Mouse (Mus musculus) neural tube, embryonic 10.5 days (tissue): ENCODE results near the gene Vps33b.
"Not testable (repeated sequence)": the region's sequence is repeated elsewhere in the genome, so short reads cannot be mapped to it uniquely, and the experiment has no call there.

ENCODE experiments used
- DNase-seq: peaks from one replicate; pipeline ENCODE4 v3.0.0-alpha.2; 2017; ENCODE audit warnings: low spot score; ENCODE audit errors: extremely low spot score

Vps33b gene

DNA sequence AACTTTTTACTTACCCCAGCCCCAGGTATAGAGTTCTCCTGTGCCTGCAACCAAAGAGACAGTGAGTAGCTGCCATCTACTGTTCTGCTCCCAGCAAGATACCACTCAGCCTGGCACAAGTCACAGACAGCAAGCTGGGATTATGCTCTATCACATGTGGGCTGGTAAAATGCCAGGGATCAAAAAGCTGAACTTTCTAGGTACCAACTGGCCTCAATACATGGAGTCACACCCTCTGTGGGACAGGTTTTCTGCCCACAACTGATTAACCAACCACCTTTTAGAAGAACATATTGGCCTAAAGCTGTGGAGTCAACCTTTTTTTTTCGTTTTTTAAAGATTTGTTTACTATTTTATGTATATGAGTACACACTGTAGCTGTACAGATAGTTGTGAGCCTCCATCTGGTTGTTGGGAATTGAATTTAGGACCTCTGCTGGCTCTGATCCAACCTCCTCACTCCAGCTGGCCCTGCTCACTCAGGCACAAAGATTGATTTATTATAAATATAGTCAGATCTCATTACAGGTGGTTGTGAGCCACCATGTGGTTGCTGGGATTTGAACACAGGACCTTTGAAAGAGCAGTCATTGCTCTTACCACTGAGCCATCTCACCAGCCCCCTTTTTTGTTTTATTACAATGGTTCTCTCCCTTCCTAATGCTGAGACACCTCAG lies 48.1 kb downstream of the Vps33b start:
- DNase-seq = no peak

DNA sequence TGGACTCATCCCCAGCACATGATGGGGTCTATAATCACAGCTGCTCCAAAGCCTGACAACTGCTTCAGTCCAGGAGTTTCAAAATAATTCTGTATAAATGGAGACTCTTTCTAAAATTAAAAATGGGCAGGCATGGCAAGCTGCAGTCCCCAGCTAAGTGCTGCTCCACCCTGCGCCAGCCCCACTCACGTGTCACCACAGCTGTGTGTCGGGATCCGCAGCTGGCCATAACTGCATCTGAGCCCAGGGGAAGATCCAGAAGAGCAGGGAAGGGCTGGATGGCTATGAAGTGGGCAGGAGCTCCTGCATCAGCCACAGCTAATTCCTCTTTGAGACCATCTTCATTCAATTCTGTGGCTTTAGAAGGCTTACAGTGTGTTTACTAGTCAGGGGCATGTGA lies 49.2 kb downstream of the Vps33b start:
- no peak for DNase-seq

DNA sequence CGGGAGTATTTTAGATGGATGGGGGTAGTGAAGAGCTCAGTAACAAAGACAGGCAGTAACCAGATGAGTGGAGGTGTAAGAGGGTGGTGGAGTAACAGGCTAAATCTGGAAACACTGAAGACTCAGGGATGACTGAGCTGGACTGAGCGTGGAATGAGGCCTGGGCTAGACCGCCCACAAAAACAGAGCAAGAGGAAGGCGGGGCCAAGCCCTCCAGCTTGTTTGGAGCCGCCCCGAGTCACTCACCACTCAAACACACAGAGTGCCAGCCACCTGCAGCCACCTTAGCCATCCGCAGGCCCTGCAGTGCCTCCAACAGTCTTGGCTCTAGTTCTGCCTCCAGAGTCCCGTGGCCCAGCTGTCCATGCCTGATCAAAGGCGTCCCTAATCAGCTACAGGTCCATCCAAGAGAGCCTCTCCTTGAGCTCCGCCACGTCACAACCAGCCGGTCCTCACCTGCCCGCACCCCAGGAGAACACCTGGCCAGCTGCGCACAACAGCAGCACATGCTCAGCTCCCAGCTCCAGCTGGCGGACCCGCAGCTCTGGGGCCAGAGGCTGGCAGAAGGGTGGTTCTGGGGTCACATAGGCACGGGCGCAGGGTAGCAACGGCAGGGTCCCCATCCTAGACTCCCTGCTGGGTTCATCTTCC lies 50.5 kb downstream of the Vps33b start:
- DNase-seq = no peak

DNA sequence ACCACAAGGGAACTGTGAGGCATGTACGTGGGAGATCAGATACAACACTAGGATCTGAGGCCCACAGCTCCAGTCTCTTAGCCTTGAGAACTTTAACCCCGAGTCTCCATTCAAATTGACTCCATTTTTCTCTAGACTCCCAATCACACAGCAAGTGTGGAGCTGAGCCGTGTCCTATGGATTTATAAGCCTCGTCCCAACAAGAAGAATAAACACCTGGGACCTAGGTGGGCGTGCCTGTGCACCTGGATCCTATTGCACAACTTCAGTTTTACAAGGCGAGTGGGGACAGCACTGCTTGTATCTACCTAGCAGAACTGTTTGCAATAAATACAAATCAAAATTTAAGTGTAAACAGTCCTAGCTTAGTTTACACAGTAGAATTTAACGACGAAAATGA lies 53.9 kb downstream of the Vps33b start:
- DNase-seq = no peak

DNA sequence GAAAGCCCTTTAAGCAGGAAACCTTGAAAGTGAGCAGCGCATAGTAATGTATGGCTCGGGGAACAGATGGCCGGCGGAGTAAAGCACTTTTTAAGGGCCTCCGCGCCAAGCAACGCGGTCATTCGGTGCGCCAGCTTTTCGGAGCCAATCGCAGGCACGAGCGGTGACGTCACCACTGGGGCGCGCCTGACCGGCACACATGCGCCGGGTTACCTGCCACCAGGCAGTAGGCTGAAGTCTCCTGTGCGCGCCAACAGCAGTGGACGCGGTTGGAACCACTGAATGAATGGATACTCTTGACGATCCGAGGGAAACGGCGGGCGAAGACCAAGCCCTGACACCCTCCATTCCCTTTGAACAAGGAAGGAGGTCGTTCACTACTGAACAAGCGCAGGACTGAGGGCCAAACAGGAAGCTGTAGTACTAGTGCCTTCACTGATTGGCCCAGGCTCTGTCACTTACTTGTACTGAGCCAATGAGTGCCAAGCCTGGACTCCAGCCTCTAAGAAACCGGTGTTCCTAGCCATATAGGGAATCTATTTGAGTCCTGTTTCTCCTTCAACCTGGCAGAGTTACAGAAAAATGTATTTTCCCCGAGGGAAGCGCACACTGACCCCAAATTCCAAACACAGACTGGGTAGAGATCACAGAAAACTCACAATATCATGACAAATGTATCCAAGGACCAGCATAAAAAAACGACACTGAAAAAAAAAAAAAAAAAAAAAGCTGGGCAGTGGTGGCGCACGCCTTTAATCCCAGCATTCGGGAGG lies 54.8 kb downstream of the Vps33b start, which contains the start of gene Rccd1:
TSS of gene Rccd1 (minus strand) at position 412 of the 773 bp plus-strand sequence.
- peak; percentile 99 for DNase-seq

DNA sequence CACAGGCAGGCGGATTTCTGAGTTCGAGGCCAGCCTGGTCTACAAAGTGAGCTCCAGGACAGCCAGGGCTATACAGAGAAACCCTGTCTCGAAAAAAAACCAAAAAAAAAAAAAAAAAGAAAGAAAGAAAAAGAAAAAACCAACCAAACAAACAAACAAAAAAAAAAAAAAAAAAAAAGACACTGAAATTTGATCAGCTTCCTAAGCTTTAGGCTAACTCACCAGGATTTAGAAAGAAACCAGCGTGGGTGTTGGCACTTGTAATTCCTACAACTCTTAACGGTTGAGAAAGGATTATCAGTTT lies 55.3 kb downstream of the Vps33b start:
- not testable (repeated sequence) for DNase-seq

DNA sequence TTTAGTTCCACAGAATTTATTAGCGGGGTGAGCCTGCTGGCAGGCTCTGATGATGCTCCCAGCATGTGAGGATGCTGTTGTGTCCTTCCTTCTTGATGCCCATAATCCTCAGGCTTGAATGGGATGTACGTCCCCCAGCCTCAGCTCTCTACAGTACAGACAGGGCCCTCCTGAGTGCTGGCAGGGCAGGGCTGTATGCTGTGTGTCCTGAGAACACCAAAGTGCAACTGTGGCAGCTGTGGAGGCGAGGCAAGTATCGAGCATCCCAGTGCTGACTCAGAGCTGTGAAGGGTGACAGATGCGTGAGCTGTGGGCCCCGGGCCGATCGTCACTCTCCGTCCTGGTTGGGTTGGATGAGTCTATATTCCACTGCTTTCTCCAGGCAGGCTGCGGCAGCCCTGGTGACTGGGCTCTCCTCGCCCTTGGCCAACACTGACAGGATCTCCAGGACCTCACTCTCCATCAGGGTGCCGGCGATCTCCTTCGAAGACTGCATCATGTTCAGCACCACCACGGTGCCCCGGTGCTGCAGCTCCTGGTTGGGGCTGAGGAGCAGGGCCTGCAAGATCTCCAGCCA lies 55.9 kb downstream of the Vps33b start:
- DNase-seq = no peak

DNA sequence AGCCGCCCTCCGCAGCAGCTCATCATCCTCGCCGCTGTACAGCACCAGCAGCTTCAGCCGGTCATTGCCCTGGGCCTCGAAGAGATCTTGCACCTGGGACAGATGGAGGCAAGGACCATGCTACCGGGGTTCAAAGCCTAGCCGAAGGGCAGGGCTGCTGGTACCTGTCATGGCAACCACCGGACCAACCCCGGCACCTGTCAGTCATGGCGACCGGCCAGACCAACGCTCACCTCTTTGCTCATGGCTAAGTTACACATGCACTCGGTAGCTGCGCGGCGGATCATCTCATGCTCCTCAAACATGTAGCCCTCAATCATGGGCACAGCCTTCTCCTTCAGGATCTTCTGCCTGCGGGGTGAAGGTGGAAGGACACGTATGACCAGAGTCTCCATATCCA lies 56.6 kb downstream of the Vps33b start:
- DNase-seq = no peak

DNA sequence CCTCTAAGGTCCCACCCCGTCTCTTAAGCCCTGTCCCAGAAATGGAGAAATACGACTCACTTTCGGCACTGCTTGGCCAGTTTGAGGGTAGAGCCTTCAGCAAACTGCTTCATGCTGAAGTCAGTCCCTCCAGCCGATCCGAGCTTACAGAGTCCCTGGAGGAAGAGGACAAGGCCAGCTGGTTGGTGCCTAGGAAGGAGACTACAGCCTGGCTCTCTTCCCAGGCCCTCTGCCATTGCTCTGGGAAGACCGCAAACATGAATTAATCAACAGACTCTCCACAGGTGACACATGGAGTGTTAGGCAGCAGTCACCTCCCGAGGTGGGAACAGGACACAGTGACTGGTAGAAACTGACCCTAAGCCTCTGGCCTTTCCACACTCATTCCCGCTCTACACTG lies 60.8 kb downstream of the Vps33b start:
- no peak for DNase-seq

DNA sequence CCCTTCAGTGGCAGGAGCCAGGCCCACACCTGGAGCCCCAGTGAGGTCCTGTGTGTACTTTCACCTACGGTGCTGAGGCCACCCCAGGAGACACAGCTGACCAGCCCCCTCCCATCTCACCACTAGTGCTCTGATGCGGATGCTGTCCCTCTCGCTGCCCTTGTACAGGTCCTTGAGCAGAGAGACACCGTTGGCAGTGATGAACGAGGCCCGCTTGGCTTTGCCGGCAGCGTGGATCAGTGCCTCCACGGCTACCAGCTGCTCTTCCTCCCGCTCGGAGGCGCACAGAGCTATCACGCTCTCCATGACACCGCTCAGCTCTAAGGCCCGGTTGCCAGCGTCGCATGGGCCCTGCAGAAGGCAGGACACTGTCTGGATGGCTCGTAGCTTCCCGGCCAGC lies 62.0 kb downstream of the Vps33b start:
- DNase-seq = no peak

DNA sequence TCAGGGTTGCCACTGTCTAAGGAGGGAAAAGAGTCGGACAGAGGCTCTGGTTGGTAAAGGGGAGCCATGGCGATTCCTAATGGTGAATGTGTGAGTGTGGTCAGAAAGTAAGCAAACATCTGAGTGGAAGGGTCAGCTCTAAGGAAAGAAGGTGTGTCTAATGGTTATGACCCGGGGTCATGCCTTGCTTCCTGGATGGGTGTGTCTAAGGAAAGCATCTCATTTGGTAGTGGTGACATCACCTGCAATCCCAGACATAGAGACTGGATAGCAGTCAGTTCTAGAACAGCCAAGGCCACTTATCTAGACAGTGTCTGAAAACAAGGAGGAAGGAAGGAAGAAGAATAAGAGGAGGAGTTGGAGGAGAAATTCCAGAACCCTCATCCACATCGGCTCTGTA lies 65.4 kb downstream of the Vps33b start:
- DNase-seq = no peak

DNA sequence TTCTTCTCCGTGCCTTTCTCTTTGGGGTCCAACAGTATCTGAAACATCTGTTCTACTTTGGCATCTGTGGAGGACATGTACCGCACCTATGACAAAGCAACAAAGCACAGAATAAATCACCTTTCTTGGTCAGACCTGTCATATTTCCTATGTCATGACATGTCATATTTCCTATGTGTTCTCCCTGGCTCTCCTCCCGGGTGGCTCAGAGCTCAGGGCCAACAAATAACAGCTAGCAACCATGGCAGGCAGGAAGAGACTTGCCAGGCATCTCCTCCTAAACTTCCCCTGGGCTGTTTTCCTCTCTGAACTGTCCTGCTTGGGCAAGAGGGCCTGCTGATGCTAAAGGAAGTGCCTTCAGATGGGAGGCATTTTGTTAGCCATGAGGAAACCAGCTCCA lies 67.5 kb downstream of the Vps33b start:
- DNase-seq = no peak

DNA sequence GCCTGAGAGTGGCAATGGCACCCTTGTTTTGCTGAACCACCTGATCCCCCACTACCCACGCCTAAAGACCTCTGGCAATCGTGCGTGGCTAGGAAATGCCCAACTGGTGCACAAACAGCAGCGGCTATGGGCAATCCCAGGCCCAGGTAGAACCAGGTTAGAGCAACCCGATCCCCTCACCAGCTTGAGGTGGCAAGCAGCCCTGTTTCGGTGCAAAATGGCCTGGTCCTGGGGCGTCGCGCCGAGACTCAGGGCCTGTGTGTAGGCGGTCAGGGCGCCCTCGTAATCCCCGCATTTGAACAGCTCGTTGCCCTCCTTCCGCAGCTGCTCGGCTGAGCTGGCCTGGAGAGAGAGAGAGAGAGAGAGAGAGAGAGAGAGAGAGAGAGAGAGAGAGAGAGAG lies 69.9 kb downstream of the Vps33b start:
- peak; percentile 35 for DNase-seq

DNA sequence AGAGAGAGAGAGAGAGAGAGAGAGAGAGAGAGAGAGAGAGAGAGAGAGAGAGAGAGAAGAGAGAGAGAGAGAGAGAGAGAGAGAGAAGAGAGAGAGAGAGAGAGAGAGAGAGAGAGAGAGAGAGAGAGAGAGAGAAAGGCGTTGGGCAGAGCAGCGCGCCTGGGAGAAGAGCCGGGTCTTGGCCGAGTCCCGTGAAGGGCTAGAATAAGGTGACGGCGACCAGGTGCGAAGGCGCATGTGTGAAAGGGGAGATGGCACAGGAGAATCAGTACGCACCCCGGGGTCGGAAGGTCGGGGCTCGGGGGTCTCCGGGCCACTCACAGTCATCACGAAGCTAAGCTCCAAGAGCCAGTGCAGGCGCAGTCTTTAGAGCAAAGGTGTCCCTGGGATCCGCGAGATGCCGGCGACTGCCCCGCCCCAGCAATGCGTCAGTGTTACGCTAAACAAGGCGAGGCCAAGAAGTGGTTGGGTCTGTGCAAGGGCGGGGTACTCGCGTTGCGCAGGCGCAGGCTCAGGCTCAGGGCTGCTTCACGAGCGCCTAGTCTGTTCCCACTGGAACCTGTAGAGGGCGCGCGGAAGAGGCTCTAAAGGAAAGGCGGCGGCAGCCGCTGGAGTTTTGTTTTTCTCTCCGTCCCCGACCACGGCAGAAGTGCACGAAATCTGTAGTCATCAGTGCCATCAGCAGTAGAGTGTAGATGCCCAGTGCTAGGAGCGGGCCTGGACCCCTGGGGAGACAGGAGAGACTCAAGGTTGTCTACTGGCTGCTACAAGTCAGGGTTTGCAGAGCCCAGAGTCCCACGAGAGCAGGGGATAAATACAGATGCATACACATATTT lies 70.6 kb downstream of the Vps33b start:
- peak; percentile 98 for DNase-seq

DNA sequence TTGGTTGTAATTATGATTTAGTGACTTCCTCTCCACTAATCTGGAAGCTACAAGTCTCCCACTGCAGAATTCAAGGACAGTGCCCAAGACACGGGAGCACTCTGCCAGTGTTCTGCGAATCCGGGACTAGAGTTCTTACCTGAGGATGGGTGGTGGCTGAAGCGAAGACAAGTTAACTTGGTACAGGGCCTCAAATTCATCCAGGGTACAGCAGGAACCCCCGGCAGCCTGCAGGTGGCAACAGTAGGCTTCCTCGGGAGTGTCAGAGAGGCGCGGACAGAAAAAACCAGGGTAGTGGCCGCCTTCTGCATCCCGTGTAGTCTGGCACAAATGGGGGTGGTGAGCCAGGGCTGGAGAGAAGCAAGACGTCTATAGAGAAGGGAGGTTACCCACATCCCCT lies 71.3 kb downstream of the Vps33b start, which contains the start of gene Unc45a:
TSS of gene Unc45a (minus strand) at position 213 of the 400 bp plus-strand sequence.
- DNase-seq = peak; percentile 70
